Mouse (Mus musculus) hindbrain, embryonic 10.5 days (tissue): ENCODE results near the gene Lrch4. TPM values are rescaled to one million over a fixed set of nuclear protein-coding genes. Genes with fewer than 3 reads are reported as not detected.
A peak's percentile ranks its signal among the peaks of the same experiment; 100 is the strongest.

Experiments used
- DNase-seq: peaks from one replicate; pipeline ENCODE4 v3.0.0-alpha.2; 2017; ENCODE audit warnings: low spot score
- H3K27ac ChIP-seq: fragments of 300-500 bp; sonication (generic); 2 replicates; pipeline ENCODE4 v1.5.1; 2016; ENCODE audit warnings: mild to moderate bottlenecking, moderate library complexity
- H3K27me3 ChIP-seq: fragments of 300-500 bp; sonication (generic); 2 replicates; pipeline ENCODE4 v1.6.1; 2016; ENCODE audit warnings: mild to moderate bottlenecking; ENCODE audit not compliant: poor library complexity, insufficient read depth, severe bottlenecking
- H3K36me3 ChIP-seq: fragments of 300-500 bp; sonication (generic); 2 replicates; pipeline ENCODE4 v1.6.1; 2016; ENCODE audit warnings: mild to moderate bottlenecking, moderate library complexity
- H3K4me1 ChIP-seq: fragments of 300-500 bp; sonication (generic); replicated peaks from 2 replicates; pipeline ENCODE4 v1.6.1; 2016; ENCODE audit warnings: mild to moderate bottlenecking
- H3K4me3 ChIP-seq: fragments of 300-500 bp; sonication (generic); 2 replicates; pipeline ENCODE4 v1.5.1; 2016; ENCODE audit warnings: mild to moderate bottlenecking, moderate library complexity
- H3K9me3 ChIP-seq: fragments of 300-500 bp; sonication (generic); 2 replicates; pipeline ENCODE4 v1.6.1; 2016; ENCODE audit warnings: mild to moderate bottlenecking, moderate library complexity
- WGBS: fragments of 180-500 bp; shearing (Covaris S2); methylation state at CpG from one replicate; pipeline ENCODE4 v1.1.7; 2016; 5-methylcytosine and 5-hydroxymethylcytosine counted together
- polyA plus RNA-seq: library from polyadenylated mRNA; unstranded; fragments of >200 nt; fragmentation: Nextera tagmentation; extraction: Ambion mirVana; gene quantifications from 2 replicates; pipeline ENCODE4 v1.2.1, GENCODE M21; 2016

The Lrch4 gene
- polyA plus RNA-seq = 35.3 and 39.7 TPM in 2 replicates

DNA sequence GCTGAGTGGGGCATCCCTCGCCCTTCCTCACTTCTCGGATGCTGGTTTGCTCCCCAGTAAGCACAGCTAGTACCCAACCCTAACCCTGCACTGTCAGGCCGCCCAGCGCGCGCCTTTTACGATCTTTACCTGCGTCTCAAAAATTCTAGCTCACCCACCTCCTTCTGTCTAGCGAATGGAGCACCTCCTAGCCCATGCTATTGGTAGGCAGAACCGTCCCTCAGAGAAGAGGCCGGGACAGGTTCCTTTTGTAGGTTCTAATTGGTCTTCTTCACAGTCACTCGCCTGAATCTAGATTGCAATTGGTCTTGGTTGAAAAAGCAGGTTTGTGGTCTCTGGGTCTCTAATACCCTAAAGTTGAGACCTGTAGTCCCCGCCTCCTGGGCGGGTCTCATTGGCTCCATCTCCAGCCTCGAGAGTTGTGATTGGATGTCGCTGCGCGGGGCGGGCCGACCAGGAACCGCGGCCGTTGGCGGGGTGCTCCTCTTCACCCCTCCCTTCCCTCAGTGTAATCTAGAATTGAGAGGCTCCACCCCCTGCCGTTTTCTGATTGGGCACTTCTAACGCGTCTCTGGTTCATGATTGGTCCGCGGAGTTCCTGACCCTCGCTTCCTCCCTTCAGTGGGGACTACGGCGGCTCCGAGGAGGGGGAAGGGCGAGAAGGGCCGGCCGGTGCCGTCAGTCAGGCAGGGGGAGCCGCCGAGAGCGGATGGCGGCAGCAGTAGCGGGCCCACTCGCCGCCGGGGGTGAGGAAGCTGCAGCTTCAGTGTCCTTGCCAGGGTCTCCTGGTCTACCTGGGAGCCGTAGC is at the start of gene Lrch4, which contains the start of the genes Fbxo24 and Gm20605:
Gene Lrch4, plus strand, starts transcription at position 624 of the 808 bp plus-strand sequence.
Gene Fbxo24, minus strand, starts transcription at position 505 of the 808 bp plus-strand sequence.
Gene Gm20605, plus strand, starts transcription at position 678 of the 808 bp plus-strand sequence.
- Histone ChIP-seq H3K27ac (peak within 1 kb of the TSS; percentile 97), H3K4me1 (peaks cover 65% of the 10 kb centered on the region), H3K9me3 (no peaks in the 10 kb centered on the region), H3K27me3 (no peaks in the 10 kb centered on the region), H3K36me3 (peaks cover 26% of the 10 kb centered on the region), H3K4me3 (peak within 1 kb of the TSS; percentile 92)
- DNase-seq = peak; percentile 99
- under 1% methylated on average over 46 of the region's 46 CpGs for WGBS

DNA sequence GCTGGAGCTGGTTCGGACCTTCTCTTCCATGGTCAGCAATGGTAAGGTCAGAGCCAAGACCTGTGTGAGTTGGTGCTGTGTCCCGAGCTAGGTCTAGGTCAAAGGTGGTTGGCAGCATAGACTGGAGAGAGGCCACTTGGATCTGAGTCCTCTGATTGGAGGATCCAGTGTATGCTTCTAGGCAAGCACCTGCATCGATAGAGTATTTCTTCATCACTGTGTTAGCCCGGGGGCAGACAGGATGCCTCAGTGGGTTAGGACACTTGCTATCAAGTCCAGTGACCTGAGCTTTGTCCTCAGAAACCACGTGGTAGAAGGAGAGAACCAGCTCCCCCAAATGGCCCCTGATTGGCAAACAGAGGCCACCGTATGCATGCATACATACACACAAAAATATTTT is 48.7 kb upstream of the Lrch4 start:
- WGBS = 85% methylated on average over 6 of the region's 6 CpGs
- H3K27me3 ChIP-seq = peaks cover 41% of the 10 kb centered on the region

DNA sequence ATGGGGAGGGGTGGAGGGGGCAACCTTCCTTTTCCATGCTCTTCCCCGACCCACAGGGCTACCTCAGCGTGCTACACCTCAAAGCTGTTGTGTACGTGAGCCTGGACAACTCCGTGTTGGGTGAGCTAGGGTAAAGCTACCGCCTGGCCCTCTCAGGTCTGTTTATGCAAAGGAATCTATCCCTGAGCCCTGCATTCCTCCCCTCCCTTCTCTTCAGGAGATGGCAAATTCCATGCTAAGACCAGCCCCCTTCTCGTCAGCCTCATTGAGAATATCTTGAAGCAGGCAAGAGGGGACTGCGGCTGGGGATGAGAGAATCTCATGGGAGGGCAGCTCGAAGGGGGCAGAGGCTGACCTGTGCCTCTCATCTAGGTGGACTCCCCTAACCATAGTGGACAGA is 46.2 kb upstream of the Lrch4 start:
- Histone ChIP-seq H3K27ac (peak overlapping the region; percentile 29; the same call in 1 of the 2 replicates), H3K9me3 (peaks cover 6% of the 10 kb centered on the region; the same call in 1 of the 2 replicates), H3K4me3 (0 out of 2 replicates have a peak overlapping the region, but pooled peaks have one; percentile 49), H3K36me3 (no peaks in the 10 kb centered on the region), H3K4me1 (peaks cover 22% of the 10 kb centered on the region), H3K27me3 (peaks cover 35% of the 10 kb centered on the region)
- WGBS = 30% methylated on average over 8 of the region's 8 CpGs
- no peak for DNase-seq

More for the DNA sequence above, 48.7 kb upstream of the Lrch4 start:
- H3K36me3 ChIP-seq = no peaks in the 10 kb centered on the region
- H3K4me1 ChIP-seq = peaks cover 19% of the 10 kb centered on the region
- no peak overlapping the region for H3K4me3 ChIP-seq
- H3K9me3 ChIP-seq = no peaks in the 10 kb centered on the region
- no peak overlapping the region for H3K27ac ChIP-seq
- no peak for DNase-seq

DNA sequence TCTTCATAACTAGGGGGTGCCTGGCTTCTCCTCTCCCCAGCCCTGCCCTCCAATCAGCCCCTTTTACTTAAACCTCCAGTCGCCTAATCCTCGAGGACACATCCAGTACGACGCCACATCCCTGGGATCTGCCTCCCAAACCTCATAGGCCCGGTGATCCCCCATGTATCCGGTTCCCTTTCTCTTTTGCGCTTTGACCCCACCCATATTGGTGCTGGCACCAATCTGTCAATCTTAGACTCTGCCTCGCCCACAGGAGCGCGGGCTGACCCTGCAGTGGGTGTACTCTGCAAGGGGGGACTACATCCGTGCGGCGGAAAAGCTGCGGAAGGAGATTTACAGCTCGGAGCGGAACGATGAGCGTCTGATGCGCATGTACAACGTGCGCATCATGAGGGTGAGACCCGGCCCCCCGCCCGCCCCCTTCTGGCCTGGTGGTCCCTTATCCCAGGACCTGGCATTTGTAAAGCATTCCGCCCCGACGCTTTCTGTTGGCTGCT is 45.2 kb upstream of the Lrch4 start:
- WGBS = 13% methylated on average over 27 of the region's 27 CpGs
- DNase-seq = peak; percentile 68
- Histone ChIP-seq H3K36me3 (no peaks in the 10 kb centered on the region), H3K27me3 (peaks cover 35% of the 10 kb centered on the region), H3K4me3 (peak overlapping the region; percentile 49), H3K27ac (peak overlapping the region; percentile 60), H3K4me1 (peaks cover 22% of the 10 kb centered on the region), H3K9me3 (peaks cover 7% of the 10 kb centered on the region; the same call in 1 of the 2 replicates)

DNA sequence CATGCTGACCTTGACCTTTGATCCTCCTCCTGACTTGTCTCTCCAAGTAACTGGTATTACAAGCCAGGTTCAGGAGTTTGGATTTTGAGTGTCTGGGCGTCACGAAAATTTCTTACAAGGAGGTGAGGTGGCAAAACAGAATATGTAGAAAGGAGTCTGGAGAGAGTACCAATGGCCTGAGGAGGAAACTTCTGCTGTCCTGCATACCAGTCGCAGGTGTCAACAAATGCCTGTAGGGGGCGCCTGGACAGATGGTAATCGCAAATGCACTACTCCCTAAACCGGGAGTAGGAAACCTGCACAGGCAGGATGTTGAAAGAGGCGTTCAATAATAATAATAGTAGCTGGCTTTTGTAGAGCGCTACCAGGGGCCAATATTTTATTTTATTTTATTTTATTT is 43.9 kb upstream of the Lrch4 start:
- no peak overlapping the region for H3K27ac ChIP-seq
- peaks cover 22% of the 10 kb centered on the region for H3K4me1 ChIP-seq
- peaks cover 7% of the 10 kb centered on the region; the same call in 1 of the 2 replicates for H3K9me3 ChIP-seq
- no peaks in the 10 kb centered on the region for H3K36me3 ChIP-seq
- DNase-seq = peak; percentile 60
- WGBS = 33% methylated on average over 8 of the region's 8 CpGs
- H3K4me3 ChIP-seq = no peak overlapping the region
- H3K27me3 ChIP-seq = peaks cover 35% of the 10 kb centered on the region

DNA sequence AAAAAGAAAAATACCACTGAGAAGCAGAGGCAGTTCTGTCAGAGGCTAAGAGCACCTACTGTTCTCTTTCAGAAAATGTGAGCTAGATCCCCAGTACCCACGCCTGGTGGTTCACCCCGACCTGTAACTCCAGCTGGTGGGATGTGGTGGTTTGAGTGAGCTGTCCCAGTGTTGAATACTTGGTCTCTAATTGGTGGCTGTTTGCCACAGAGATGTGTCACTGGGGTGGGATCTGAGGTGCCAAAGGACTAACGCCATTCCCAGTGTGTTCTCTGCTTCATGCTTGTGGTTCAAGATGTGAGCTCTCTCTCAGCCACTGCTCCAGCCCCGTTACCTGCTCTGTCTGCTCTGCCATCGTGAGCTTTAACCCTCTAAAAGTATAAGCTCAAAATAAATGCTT is 38.4 kb upstream of the Lrch4 start:
- no peak overlapping the region for H3K4me3 ChIP-seq
- H3K9me3 ChIP-seq = peaks cover 7% of the 10 kb centered on the region; the same call in 1 of the 2 replicates
- no peaks in the 10 kb centered on the region for H3K36me3 ChIP-seq
- 0 out of 2 replicates have a peak, but pooled peaks cover 3% of the 10 kb centered on the region for H3K4me1 ChIP-seq
- 80% methylated on average over 5 of the region's 5 CpGs for WGBS
- no peak overlapping the region for H3K27ac ChIP-seq
- DNase-seq = no peak
- H3K27me3 ChIP-seq = no peaks in the 10 kb centered on the region

DNA sequence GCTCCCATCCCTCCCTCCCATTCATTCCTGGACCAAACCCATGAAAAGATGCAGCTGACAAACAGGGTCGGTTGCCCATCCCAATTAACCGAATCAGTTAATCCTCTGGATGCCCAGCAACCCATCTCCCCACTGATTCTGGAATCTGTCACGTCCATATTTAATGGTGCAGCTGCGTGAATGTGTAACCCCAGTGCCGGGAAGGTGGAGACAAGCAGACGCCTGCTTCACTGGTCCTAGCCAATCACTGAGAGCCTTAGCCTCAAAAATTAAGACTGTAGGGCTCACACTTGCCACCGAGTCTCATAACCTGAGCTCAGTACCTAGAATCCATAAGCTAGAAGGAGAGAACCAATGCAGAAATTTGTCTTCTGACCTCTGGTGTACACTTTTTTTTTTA is 33.0 kb upstream of the Lrch4 start:
- 77% methylated on average over 7 of the region's 7 CpGs for WGBS
- Histone ChIP-seq H3K9me3 (no peaks in the 10 kb centered on the region), H3K27me3 (no peaks in the 10 kb centered on the region), H3K36me3 (peaks cover 15% of the 10 kb centered on the region), H3K4me3 (no peak overlapping the region), H3K4me1 (peaks cover 29% of the 10 kb centered on the region), H3K27ac (no peak overlapping the region)
- no peak for DNase-seq

DNA sequence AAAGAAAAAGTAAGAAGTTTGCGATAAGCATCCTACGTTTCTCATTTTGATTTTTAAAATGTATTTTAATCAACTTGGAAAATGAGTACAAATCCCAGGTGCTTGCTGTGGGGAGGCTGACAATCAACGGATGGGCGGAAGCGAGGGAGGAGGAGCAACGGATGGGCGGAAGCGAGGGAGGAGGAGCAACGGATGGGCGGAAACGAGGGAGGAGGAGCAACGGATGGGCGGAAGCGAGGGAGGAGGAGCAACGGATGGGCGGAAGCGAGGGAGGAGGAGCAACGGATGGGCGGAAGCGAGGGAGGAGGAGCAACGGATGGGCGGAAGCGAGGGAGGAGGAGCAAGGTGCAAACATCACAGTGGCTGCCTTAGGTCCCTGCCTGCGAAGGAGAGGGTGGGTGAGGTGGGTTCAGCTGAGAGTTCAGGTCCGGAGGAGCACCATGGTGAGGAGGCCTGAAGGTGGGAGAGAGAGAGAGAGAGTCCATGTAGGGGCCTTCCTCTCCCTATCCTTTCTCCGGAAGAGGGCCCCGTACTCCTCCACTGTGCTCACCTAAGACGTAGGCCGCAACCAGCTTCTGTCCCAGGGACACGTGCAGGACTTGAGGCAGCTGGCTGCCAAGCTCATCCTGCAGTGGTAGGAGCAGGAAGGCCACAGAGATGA is 32.2 kb upstream of the Lrch4 start:
- DNase-seq = no peak
- Histone ChIP-seq H3K4me1 (peaks cover 34% of the 10 kb centered on the region), H3K27ac (peak overlapping the region; percentile 77), H3K4me3 (peak overlapping the region; percentile 38), H3K27me3 (no peaks in the 10 kb centered on the region), H3K36me3 (peaks cover 15% of the 10 kb centered on the region), H3K9me3 (no peaks in the 10 kb centered on the region)
- 30% methylated on average over 30 of the region's 30 CpGs for WGBS

DNA sequence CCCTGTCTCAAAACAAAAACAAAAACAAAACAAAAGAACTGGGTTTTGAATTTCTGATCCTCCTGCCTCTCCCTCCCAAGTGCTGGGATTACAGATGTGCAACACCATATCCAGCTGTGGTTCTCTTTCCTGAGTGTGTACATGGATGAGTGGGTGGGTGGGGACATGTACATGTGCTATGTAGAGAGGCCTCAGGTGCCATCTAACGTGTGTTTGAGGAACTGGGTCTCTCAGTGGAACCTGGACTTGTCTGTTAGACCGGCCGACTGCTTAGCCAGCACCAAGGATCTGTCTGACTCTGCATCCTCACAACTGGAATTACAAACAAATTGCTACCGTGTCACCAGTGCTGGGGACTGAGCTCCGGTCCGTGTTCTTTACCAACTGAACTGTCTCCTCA is 31.3 kb upstream of the Lrch4 start:
- Histone ChIP-seq H3K36me3 (peaks cover 15% of the 10 kb centered on the region), H3K27ac (no peak overlapping the region), H3K4me1 (peaks cover 43% of the 10 kb centered on the region), H3K4me3 (no peak overlapping the region), H3K27me3 (no peaks in the 10 kb centered on the region), H3K9me3 (no peaks in the 10 kb centered on the region)
- DNase-seq = no peak
- WGBS = 93% methylated on average over 6 of the region's 6 CpGs

DNA sequence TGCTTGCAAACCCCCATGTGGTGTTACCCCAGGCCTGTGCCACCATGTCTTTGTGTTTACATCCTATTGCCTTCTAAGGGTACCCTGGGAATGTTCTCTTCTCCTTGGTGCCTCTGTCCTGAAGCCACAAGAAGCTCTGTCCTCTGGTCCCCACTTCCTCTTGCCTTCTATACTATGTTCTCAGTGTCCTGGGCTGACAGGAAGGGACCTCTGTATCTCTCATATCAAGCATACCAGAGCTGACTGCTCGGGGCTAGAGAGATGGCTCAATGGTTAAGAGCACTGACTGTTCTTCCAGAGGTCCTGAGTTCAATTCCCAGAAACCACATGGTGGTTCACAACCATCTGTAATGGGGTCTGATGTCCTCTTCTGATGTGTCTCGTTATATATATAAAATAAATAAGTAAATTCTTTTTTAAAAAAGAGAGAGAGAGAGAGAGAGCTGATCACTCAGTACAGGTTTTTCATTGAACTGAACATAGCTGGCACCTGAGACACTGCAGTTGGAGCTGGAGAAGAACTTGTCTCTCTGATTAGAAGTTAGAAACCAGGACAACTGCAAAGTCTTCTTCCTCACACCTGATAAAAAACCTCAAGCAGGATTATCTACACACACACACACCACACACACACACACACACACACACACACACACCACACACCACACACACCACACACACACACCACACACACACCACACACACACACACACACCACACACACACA is 30.7 kb upstream of the Lrch4 start:
- Histone ChIP-seq H3K27me3 (no peaks in the 10 kb centered on the region), H3K9me3 (no peaks in the 10 kb centered on the region), H3K27ac (no peak overlapping the region), H3K4me1 (peaks cover 49% of the 10 kb centered on the region), H3K4me3 (no peak overlapping the region), H3K36me3 (peaks cover 15% of the 10 kb centered on the region)
- no peak for DNase-seq
- WGBS = 85% methylated on average over 2 of the region's 2 CpGs

DNA sequence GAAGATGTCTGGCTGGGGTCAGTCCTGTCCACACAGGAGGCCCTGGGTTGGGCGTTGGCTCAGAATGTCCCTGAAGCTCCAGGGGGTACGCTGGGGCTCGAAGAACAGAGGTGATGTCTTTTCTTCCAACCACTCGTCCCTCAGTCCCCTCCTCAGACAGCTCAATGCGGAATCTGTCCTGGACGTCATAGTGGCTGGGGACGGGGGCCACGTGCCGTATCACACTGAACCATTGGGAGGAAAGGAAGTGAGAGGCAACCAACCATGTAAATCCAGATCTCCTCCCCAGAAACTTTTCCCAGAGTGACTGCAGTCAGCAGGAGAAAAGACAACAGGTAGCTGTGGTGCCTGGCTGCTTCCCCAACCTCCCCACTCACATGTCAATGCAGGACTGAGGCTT is 29.3 kb upstream of the Lrch4 start:
- Histone ChIP-seq H3K9me3 (no peaks in the 10 kb centered on the region), H3K36me3 (peaks cover 15% of the 10 kb centered on the region), H3K27me3 (no peaks in the 10 kb centered on the region), H3K27ac (peak overlapping the region; percentile 96), H3K4me3 (peak overlapping the region; percentile 81), H3K4me1 (peaks cover 50% of the 10 kb centered on the region)
- WGBS = 69% methylated on average over 9 of the region's 9 CpGs
- no peak for DNase-seq

DNA sequence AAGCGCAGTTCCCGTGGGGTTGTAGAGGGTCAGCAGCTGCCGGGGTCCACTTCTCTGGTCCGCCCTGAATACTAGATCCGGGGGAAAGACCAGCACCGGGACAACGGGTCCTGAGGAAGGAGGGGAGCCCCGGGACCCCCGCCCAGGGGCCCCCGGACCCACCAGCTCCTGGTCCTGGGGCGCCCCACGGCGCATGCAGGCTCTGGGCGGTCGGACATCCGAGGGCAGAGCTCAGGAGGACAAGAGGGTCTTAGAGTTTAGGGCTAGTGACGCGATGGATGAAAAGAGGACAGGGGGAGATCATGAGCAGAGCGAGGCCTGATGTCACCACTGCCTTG is 28.7 kb upstream of the Lrch4 start:
- WGBS = 3% methylated on average over 19 of the region's 19 CpGs
- Histone ChIP-seq H3K9me3 (no peaks in the 10 kb centered on the region), H3K27ac (peak overlapping the region; percentile 96), H3K27me3 (no peaks in the 10 kb centered on the region), H3K4me3 (peak overlapping the region; percentile 81), H3K4me1 (peaks cover 50% of the 10 kb centered on the region), H3K36me3 (peaks cover 18% of the 10 kb centered on the region)
- no peak for DNase-seq
